Mouse (Mus musculus) spleen, adult 2 months (tissue): ENCODE measurements around the gene Fgl2. TPM values are rescaled to one million over a fixed set of nuclear protein-coding genes. Genes with fewer than 3 reads are reported as not detected.

Source experiments
- DNase-seq, 2 experiments: peaks; one replicate each; pipeline versions ENCODE4 v3.0.0 to v3.0.0-alpha.2; 2012 to 2021; ENCODE audit warnings: low spot score in 2 of 2, low read depth in 1 of 2
- H3K27ac ChIP-seq: fragments of 200-500 bp; 2 replicates; pipeline ENCODE4 v1.5.1; 2012; ENCODE audit warnings: low read length, inconsistent platforms; ENCODE audit not compliant: insufficient read depth
- H3K27me3 ChIP-seq: fragments of 200-500 bp; 2 replicates; pipeline ENCODE4 v1.6.1; 2012; ENCODE audit warnings: mild to moderate bottlenecking, moderate library complexity, low read length, inconsistent platforms; ENCODE audit not compliant: control insufficient read depth, insufficient read depth
- H3K36me3 ChIP-seq: fragments of 200-500 bp; 2 replicates; pipeline ENCODE4 v1.6.1; 2012; ENCODE audit warnings: mild to moderate bottlenecking, low read length, inconsistent platforms; ENCODE audit not compliant: control insufficient read depth, insufficient read depth
- H3K4me1 ChIP-seq: fragments of 200-500 bp; 2 replicates; pipeline ENCODE4 v1.6.1; 2011; ENCODE audit warnings: inconsistent platforms; ENCODE audit not compliant: control insufficient read depth, insufficient read depth, insufficient read length
- H3K4me3 ChIP-seq: fragments of 200-500 bp; 2 replicates; pipeline ENCODE4 v1.5.1; 2011; ENCODE audit warnings: mild to moderate bottlenecking, inconsistent platforms; ENCODE audit not compliant: insufficient read depth, insufficient read length; ENCODE audit errors: extremely low read depth
- CTCF ChIP-seq: fragments of 200-500 bp; IDR thresholded peaks from 2 replicates; pipeline ENCODE4 v1.5.1; 2011; ENCODE audit warnings: mild to moderate bottlenecking, inconsistent platforms; ENCODE audit not compliant: insufficient read depth, insufficient read length, insufficient replicate concordance; ENCODE audit errors: extremely low read depth
- POLR2A ChIP-seq: fragments of 200-500 bp; IDR thresholded peaks from 2 replicates; pipeline ENCODE4 v1.6.1; 2011; ENCODE audit warnings: low read depth, low read length, inconsistent platforms
- WGBS: fragments of 180-500 bp; shearing (Covaris S2); methylation state at CpG from one replicate; pipeline ENCODE4 v1.1.7; 2018; 5-methylcytosine and 5-hydroxymethylcytosine counted together
- polyA plus RNA-seq: library from polyadenylated mRNA; depleted of rRNA; stranded (reverse); fragments of >200 nt; gene quantifications from 2 replicates; pipeline ENCODE4 v1.2.3, GENCODE M21; 2012

The Fgl2 gene
- polyA plus RNA-seq, 1 experiment: 12.8 TPM

- TF ChIP-seq POLR2A (no peak), CTCF (no peak)
- H3K4me1 ChIP-seq: no peaks in the 10 kb centered on the region; the same call in 1 of the 2 replicates
- no peak overlapping the region for H3K4me3 ChIP-seq
- no peaks in the 10 kb centered on the region for H3K36me3 ChIP-seq
- no peaks in the 10 kb centered on the region for H3K27me3 ChIP-seq
- no peak for DNase-seq
- 19% methylated on average over 7 of the region's 7 CpGs for WGBS
- no peak overlapping the region for H3K27ac ChIP-seq
Measured at GRCm38 (mm10) chr5:21395205-21395840, 22.9 kb downstream of the Fgl2 start.

- DNase-seq: peak; percentile 59 to 94
- Histone ChIP-seq H3K27ac (peak overlapping the region; percentile 97), H3K4me3 (peak overlapping the region; percentile 36; the same call in 1 of the 2 replicates), H3K4me1 (peaks cover 22% of the 10 kb centered on the region), H3K36me3 (no peaks in the 10 kb centered on the region), H3K27me3 (no peaks in the 10 kb centered on the region)
- 10% methylated on average over 5 of the region's 5 CpGs for WGBS
- TF ChIP-seq CTCF (no peak), POLR2A (peak; percentile 33; the same call in 1 of the 2 replicates)
Measured at GRCm38 (mm10) chr5:21411261-21411666, 38.8 kb downstream of the Fgl2 start.

- no peak overlapping the region for H3K4me3 ChIP-seq
- no peaks in the 10 kb centered on the region for H3K27me3 ChIP-seq
- no peak for TF ChIP-seq POLR2A
- no peak for TF ChIP-seq CTCF
- peaks cover 22% of the 10 kb centered on the region for H3K4me1 ChIP-seq
- DNase-seq: peak in 1 of 2 experiments; percentile 77
- WGBS: 20% methylated on average over 5 of the region's 5 CpGs
- H3K36me3 ChIP-seq: no peaks in the 10 kb centered on the region
- peak overlapping the region; percentile 89 for H3K27ac ChIP-seq
Measured at GRCm38 (mm10) chr5:21412056-21412455, 39.6 kb downstream of the Fgl2 start.

- no peak for DNase-seq
- 0 out of 2 replicates have a peak overlapping the region, but pooled peaks have one; percentile 3 for H3K27ac ChIP-seq
- WGBS: 94% methylated on average over 3 of the region's 3 CpGs
- H3K4me3 ChIP-seq: no peak overlapping the region
- no peaks in the 10 kb centered on the region for H3K36me3 ChIP-seq
- H3K4me1 ChIP-seq: peaks cover 22% of the 10 kb centered on the region
- TF ChIP-seq POLR2A (no peak), CTCF (no peak)
- H3K27me3 ChIP-seq: no peaks in the 10 kb centered on the region
Measured at GRCm38 (mm10) chr5:21413322-21413721, 40.9 kb downstream of the Fgl2 start.

GRCm38 (mm10) chr5:21414116-21414820 lies 41.8 kb downstream of the Fgl2 start:
- H3K27ac ChIP-seq: peak overlapping the region; percentile 34; the same call in 1 of the 2 replicates
- DNase-seq: peak in 1 of 2 experiments; percentile 26
- H3K27me3 ChIP-seq: no peaks in the 10 kb centered on the region
- 79% methylated on average over 1 of the region's 1 CpGs for WGBS
- no peak overlapping the region for H3K4me3 ChIP-seq
- peaks cover 22% of the 10 kb centered on the region for H3K4me1 ChIP-seq
- no peak for TF ChIP-seq POLR2A
- TF ChIP-seq CTCF: no peak
- H3K36me3 ChIP-seq: no peaks in the 10 kb centered on the region

GRCm38 (mm10) chr5:21418613-21419012 lies 46.2 kb downstream of the Fgl2 start:
- H3K4me1 ChIP-seq: peaks cover 7% of the 10 kb centered on the region
- H3K36me3 ChIP-seq: no peaks in the 10 kb centered on the region
- DNase-seq: no peak
- TF ChIP-seq CTCF: no peak
- TF ChIP-seq POLR2A: no peak
- no peaks in the 10 kb centered on the region for H3K27me3 ChIP-seq
- WGBS: 20% methylated on average over 4 of the region's 4 CpGs
- H3K4me3 ChIP-seq: no peak overlapping the region
- no peak overlapping the region for H3K27ac ChIP-seq
